Mouse (Mus musculus) CH12.LX (cell line): ENCODE measurements around the gene Ptprg. TPM values are rescaled to one million over a fixed set of nuclear protein-coding genes. Genes with fewer than 3 reads are reported as not detected.

ENCODE experiments used
- DNase-seq: peaks from one replicate; pipeline ENCODE4 v3.0.0-alpha.2; 2013; ENCODE audit errors: extremely low read depth
- H3K27ac ChIP-seq: 2 replicates; pipeline ENCODE4 v1.5.1; 2012; ENCODE audit warnings: low read depth, mild to moderate bottlenecking, control low read depth, moderate library complexity; ENCODE audit not compliant: insufficient read depth
- H3K27me3 ChIP-seq: replicated peaks from 2 replicates; pipeline ENCODE3; 2012; ENCODE audit warnings: inconsistent platforms
- H3K36me3 ChIP-seq, 2 experiments: replicated peaks in 1 of 2; 2 replicates each; pipeline versions ENCODE3 to v1.6.1; 2012; ENCODE audit warnings: inconsistent platforms in 1 of 2, low read length in 1 of 2, mild to moderate bottlenecking in 1 of 2, mixed read lengths in 1 of 2, moderate library complexity in 1 of 2; ENCODE audit not compliant: control insufficient read depth in 1 of 2, insufficient read depth in 1 of 2
- H3K4me1 ChIP-seq, 2 experiments: 2 replicates each; pipeline ENCODE4 v1.6.1; 2012; ENCODE audit warnings: inconsistent platforms in 1 of 2, moderate library complexity in 1 of 2; ENCODE audit not compliant: insufficient read depth in 2 of 2, control insufficient read depth in 1 of 2
- H3K4me2 ChIP-seq: 2 replicates; pipeline ENCODE4 v1.6.1; 2012; ENCODE audit warnings: low read depth, mild to moderate bottlenecking, control low read depth; ENCODE audit not compliant: poor library complexity, insufficient read depth, severe bottlenecking
- H3K4me3 ChIP-seq, 3 experiments: fragments of 150-350 bp in 1 of 3; sonication (generic) in 1 of 3; replicated peaks in 1 of 3; 2 replicates each; pipeline versions ENCODE3 to v1.5.1; 2011 to 2012; ENCODE audit warnings: low read depth in 2 of 3, low read length in 2 of 3, mild to moderate bottlenecking in 2 of 3, moderate library complexity in 2 of 3, control low read depth in 1 of 3, improper control_type of control experiment in 1 of 3, inconsistent platforms in 1 of 3, mixed read lengths in 1 of 3; ENCODE audit not compliant: poor library complexity in 1 of 3
- H3K79me2 ChIP-seq: replicated peaks from 2 replicates; pipeline ENCODE4 v1.6.1; 2012; ENCODE audit warnings: mild to moderate bottlenecking, moderate library complexity; ENCODE audit not compliant: control insufficient read depth, poor library complexity, insufficient read depth, severe bottlenecking; ENCODE audit errors: extremely low read depth
- H3K9ac ChIP-seq: 2 replicates; pipeline ENCODE4 v1.6.1; 2012; ENCODE audit warnings: low read depth, mild to moderate bottlenecking, control low read depth, moderate library complexity; ENCODE audit not compliant: insufficient read depth
- H3K9me3 ChIP-seq: replicated peaks from 2 replicates; pipeline ENCODE3; 2012; ENCODE audit warnings: low read length, inconsistent platforms, mixed read lengths
- CTCF ChIP-seq, 2 experiments: IDR thresholded peaks in 1 of 2; conservative IDR thresholded peaks in 1 of 2; 2 replicates each; pipeline ENCODE4 v1.5.1; 2011 to 2012; ENCODE audit warnings: low read depth in 2 of 2, low read length in 2 of 2, improper control_type of control experiment in 1 of 2, inconsistent platforms in 1 of 2, mild to moderate bottlenecking in 1 of 2, moderate library complexity in 1 of 2
- JUN ChIP-seq: IDR thresholded peaks from 2 replicates; pipeline ENCODE4 v1.6.1; 2011; ENCODE audit warnings: low read depth, mild to moderate bottlenecking, low read length, improper control_type of control experiment, moderate library complexity; ENCODE audit not compliant: insufficient read depth
- JUND ChIP-seq: conservative IDR thresholded peaks from 2 replicates; pipeline ENCODE4 v1.6.1; 2011; ENCODE audit warnings: low read depth, low read length, improper control_type of control experiment
- MAZ ChIP-seq: IDR thresholded peaks from 2 replicates; pipeline ENCODE4 v1.6.1; 2012; ENCODE audit warnings: low read depth, mild to moderate bottlenecking, inconsistent platforms, low read length, improper control_type of control experiment, moderate library complexity
- MXI1 ChIP-seq: IDR thresholded peaks from 2 replicates; pipeline ENCODE4 v1.6.1; 2011; ENCODE audit warnings: mild to moderate bottlenecking, low read depth, low read length, improper control_type of control experiment
- PAX5 ChIP-seq: IDR thresholded peaks from 2 replicates; pipeline ENCODE4 v1.6.1; 2012; ENCODE audit warnings: low read length, inconsistent platforms, mixed read lengths
- POLR2A ChIP-seq: IDR thresholded peaks from 2 replicates; pipeline ENCODE4 v1.6.1; 2011; ENCODE audit warnings: low read depth, mild to moderate bottlenecking, improper control_type of control experiment, low read length
- POLR2AphosphoS2 ChIP-seq: IDR thresholded peaks from 2 replicates; pipeline ENCODE4 v1.6.1; 2011; ENCODE audit warnings: low read depth, low read length, improper control_type of control experiment
- SIN3A ChIP-seq: IDR thresholded peaks from 2 replicates; pipeline ENCODE4 v1.6.1; 2012; ENCODE audit warnings: low read length, improper control_type of control experiment, inconsistent platforms
- SMC3 ChIP-seq: IDR thresholded peaks from 2 replicates; pipeline ENCODE4 v1.6.1; 2011; ENCODE audit warnings: low read depth, low read length, improper control_type of control experiment
- USF1 ChIP-seq: IDR thresholded peaks from 2 replicates; pipeline ENCODE4 v1.6.1; 2014; ENCODE audit warnings: low read depth, mild to moderate bottlenecking, inconsistent platforms, low read length, improper control_type of control experiment
- USF2 ChIP-seq: conservative IDR thresholded peaks from 2 replicates; pipeline ENCODE4 v1.6.1; 2011; ENCODE audit warnings: low read depth, low read length, improper control_type of control experiment
- ZKSCAN1 ChIP-seq: IDR thresholded peaks from 2 replicates; pipeline ENCODE4 v1.6.1; 2012; ENCODE audit warnings: low read depth, inconsistent platforms, low read length, improper control_type of control experiment, borderline replicate concordance
- ZNF384 ChIP-seq: IDR thresholded peaks from 2 replicates; pipeline ENCODE4 v1.6.1; 2012; ENCODE audit warnings: low read depth, low read length, improper control_type of control experiment, inconsistent platforms
- dilution Hi-C: fragments of 300-500 bp; cut with MboI; formaldehyde crosslinking; loops from 2 replicates; pipeline ENCODE4 v1.14.3; 2020; ENCODE audit warnings: low sequenced_read_pairs; ENCODE audit not compliant: extremely low pct_unique_long_range_greater_than_20kb, extremely low pct_ligation_motif_present
- in situ Hi-C: fragments of 300-500 bp; cut with MboI; formaldehyde crosslinking; loops from 3 replicates; pipeline ENCODE4 v1.14.3; 2019; ENCODE audit warnings: low sequenced_read_pairs, low pct_ligation_motif_present, low pct_unique_long_range_greater_than_20kb, mixed read lengths
- polyA plus RNA-seq: library from polyadenylated mRNA; unstranded; fragments of >175 nt; gene quantifications from 2 replicates; pipeline ENCODE4 v1.2.1, GENCODE M21; 2012; ENCODE audit warnings: low read depth; ENCODE audit not compliant: insufficient read length
- total RNA-seq, 2 experiments: library from RNA; depleted of rRNA; stranded (reverse); fragments of 300-350 nt in 1 of 2; fragments of >200 nt in 1 of 2; gene quantifications; 2 replicates each; pipeline ENCODE4 v1.2.3; 2012 to 2014

Gene Ptprg
- total and polyA plus RNA-seq, 3 experiments, result 0.08 TPM; not detected in 2

DNA sequence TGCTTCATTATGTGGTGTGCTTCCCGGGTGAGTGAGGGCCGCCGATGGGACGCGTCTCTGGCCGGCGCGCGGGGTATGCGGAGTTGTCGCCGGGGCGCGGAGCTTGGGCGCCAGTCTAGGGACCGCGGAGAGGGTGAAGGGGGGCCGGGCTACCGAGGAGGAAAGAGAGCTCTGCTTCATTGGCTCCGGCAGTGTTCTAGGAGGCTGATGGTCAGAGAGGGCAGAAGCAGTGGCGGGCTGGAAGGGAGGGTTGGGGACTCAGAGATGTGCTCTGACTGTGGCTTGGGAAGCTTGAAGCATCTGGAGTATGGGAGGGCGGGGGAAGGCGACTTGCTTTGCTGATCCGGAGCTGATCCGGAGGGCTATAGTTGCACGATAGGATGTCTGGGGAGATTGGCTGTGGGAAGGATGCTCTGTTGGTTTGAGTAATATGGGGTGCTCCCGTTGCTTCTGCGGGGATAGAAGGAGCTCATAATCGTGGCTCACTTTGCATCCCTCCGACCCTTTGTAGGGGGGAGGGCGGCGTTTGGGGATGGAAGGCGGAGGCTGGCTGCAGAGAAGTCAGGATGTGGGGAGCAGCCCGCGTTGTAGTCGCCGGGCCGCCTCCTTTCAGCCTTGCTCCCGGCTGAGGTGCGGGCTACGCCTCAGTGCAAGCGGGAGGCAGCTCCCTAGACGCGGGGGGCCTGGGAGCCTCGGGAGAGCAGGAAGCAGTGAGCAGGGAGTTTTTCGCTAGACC lies 1.1 kb downstream of the Ptprg start:
- Histone ChIP-seq H3K4me3 (no peak overlapping the region), H3K4me1 (no peaks in the 10 kb centered on the region), H3K9me3 (peaks cover 85% of the 10 kb centered on the region), H3K9ac (no peak overlapping the region), H3K27me3 (no peaks in the 10 kb centered on the region), H3K4me2 (no peak overlapping the region), H3K27ac (no peak overlapping the region), H3K79me2 (no peaks in the 10 kb centered on the region), H3K36me3 (no peaks in the 10 kb centered on the region)
- DNase-seq, result no peak
- dilution Hi-C loops, result no loop called here
- in situ Hi-C loops, result no loop called here
- TF ChIP-seq USF1, result no peak
- no peak for TF ChIP-seq USF2
- no peak for TF ChIP-seq JUN

DNA sequence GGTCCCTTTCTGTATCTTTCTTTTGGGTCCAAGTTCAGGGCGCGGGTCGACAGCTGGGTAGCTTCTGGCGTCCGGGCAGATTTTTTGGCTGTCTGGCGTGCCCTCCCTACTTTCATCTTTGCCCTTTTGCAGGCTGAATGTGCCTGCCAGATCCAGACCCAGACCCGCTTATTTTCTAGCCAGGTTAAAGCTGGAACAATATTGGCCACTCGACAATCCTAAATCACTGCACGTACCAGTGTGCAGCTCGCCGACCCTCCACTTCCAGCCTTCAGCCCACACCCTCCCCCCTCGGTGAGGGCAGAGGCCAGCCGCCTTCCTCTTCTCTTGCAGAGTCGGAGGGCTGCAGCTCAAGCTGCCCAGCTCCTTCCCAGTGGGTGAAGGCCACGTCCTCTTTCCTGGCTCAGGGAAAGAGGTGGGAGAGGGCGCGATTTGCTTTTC lies 1.7 kb downstream of the Ptprg start:
- H3K9ac ChIP-seq, result no peak overlapping the region
- dilution Hi-C loops, result no loop called here
- TF ChIP-seq JUN (no peak), CTCF (conservative IDR thresholded peaks at IDR 0.05 in 1 of 2, IDR thresholded peaks at IDR 0.05 in 1 of 2; ENCODE audit: low read depth in 2 of 2, low read length in 2 of 2) (no peak), SMC3 (no peak), USF1 (no peak), MAZ (no peak), ZKSCAN1 (no peak), PAX5 (no peak), POLR2AphosphoS2 (no peak), POLR2A (no peak)

GRCm38 (mm10) chr14:11555521-11556355 lies 2.4 kb downstream of the Ptprg start:
- Histone ChIP-seq H3K79me2 (no peaks in the 10 kb centered on the region), H3K4me3 (no peak overlapping the region), H3K9ac (no peak overlapping the region), H3K36me3 (no peaks in the 10 kb centered on the region), H3K9me3 (peaks cover 86% of the 10 kb centered on the region), H3K4me2 (no peak overlapping the region), H3K27me3 (no peaks in the 10 kb centered on the region), H3K4me1 (no peaks in the 10 kb centered on the region), H3K27ac (no peak overlapping the region)
- TF ChIP-seq ZNF384 (no peak), MXI1 (no peak), USF1 (no peak), POLR2A (no peak), SIN3A (no peak), JUND (no peak), JUN (no peak)
- dilution Hi-C loops (no loop called here), in situ Hi-C loops (no loop called here)
- DNase-seq, result no peak

More for the DNA sequence above, 1.7 kb downstream of the Ptprg start:
- no peaks in the 10 kb centered on the region for H3K4me1 ChIP-seq
- no peak overlapping the region for H3K4me2 ChIP-seq
- no peak overlapping the region for H3K4me3 ChIP-seq
- in situ Hi-C loops, result no loop called here
- no peaks in the 10 kb centered on the region for H3K27me3 ChIP-seq
- no peak for DNase-seq
- no peaks in the 10 kb centered on the region for H3K79me2 ChIP-seq
- peaks cover 84% of the 10 kb centered on the region for H3K9me3 ChIP-seq
- no peaks in the 10 kb centered on the region for H3K36me3 ChIP-seq
- no peak overlapping the region for H3K27ac ChIP-seq
